Mouse (Mus musculus): ENCODE measurements at regions not wholly inside any gene's neighbourhood (a gene's known extent, or its start where the extent isn't known, plus 50 kb on each side); places are given as distances from the start of the nearest gene placed in this dataset.
"Not testable (repeated sequence)": the region's sequence is repeated elsewhere in the genome, so short reads cannot be mapped to it uniquely, and the experiment has no call there.

GRCm38 (mm10) chr2:147989616-147990015, 57.2 kb downstream of the Foxa2 start:
- no peak for DNase-seq (ENCODE audit: low spot score)

- peak; percentile 14 for DNase-seq (ENCODE audit: low spot score)
These were observed 58.2 kb downstream of the Foxa2 start for GRCm38 (mm10) chr2:147988586-147988985.

DNA sequence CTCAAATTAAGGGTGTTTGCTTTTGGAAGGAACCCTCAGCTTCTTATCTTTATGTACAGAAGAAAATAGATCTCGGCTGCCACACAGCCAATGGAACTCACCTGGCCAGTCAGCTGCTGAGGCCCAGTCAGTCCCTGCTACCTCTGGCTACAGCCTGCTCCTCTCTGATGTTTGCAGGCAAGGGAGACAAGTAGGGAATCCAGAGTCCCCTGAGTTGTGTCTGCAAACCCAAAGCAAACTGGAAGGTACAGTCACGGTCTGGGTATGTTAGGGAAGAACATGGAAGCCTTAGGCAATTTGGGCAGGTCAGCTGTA, 61.6 kb downstream of the Foxa2 start:
- no peak for DNase-seq (ENCODE audit: low spot score)

- DNase-seq (ENCODE audit: low spot score): peak; percentile 81
These were observed 62.1 kb downstream of the Foxa2 start for GRCm38 (mm10) chr2:147984547-147985260.

DNA sequence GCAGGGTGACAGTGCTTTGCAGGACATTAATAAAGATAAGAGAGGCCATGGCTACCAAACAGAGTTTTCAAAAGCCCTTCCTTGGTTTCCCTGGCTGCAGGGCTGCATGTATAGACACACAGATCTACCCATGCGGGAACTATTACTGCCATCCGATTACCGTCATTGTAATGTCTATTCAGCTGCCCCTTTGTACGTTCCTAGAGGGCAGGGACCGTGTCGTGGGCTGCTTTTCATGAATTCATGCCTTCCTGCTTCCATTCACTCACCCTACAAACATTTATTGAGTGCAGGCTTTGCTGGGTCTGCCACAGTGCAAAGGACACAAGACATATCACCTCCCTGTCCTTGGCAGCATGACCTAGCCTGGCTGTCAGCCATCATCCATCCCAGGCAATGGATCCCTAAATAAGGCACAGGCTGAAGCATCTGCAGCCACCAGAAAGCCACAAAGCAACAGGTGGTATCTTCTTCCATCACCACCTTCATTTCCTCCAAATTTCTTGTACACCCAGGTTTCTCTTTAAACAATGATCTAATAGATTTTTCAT, 65.8 kb downstream of the Foxa2 start:
- peak; percentile 24 for DNase-seq (ENCODE audit: low spot score)

GRCm38 (mm10) chr2:147980408-147980807, 66.4 kb downstream of the Foxa2 start:
- DNase-seq (ENCODE audit: low spot score): no peak

DNA sequence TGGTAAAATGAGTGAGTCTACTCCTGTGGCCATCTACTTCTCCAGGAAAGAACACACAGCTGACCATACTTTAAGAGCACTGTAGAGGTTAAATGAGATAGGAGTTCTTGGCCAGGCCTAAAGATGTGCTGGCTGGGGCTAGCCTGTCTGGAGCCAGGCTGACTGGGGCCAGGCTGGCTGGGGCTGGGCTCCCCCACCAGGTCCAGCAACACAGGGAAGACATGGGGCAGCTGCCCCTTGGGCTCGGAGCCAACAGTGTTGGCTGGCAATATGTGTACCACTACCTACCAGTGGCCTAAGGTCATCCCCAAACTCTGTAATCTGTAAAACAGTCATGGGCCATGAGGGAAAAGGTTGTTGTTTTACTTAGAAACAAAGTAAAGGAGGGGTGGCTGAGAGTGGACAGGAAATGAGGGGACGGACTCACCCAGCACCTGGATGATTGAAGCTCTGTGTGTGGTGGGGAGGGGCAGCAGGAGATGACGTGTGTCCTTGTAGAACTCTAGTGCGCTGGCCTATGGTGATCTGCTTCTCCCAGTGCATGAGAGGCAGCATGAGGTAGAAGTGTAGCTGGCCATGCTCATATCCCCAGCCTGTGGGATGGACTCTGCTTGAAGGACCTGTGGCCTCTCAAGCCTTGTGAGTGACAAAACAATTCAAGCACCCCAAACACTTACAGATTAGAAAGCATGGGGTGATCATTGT, 67.0 kb downstream of the Foxa2 start:
- no peak for DNase-seq (ENCODE audit: low spot score)

GRCm38 (mm10) chr2:147979001-147979400, 67.8 kb downstream of the Foxa2 start:
- DNase-seq (ENCODE audit: low spot score): no peak

GRCm38 (mm10) chr2:147974776-147975175, 72.0 kb downstream of the Foxa2 start:
- DNase-seq (ENCODE audit: low spot score): no peak

DNA sequence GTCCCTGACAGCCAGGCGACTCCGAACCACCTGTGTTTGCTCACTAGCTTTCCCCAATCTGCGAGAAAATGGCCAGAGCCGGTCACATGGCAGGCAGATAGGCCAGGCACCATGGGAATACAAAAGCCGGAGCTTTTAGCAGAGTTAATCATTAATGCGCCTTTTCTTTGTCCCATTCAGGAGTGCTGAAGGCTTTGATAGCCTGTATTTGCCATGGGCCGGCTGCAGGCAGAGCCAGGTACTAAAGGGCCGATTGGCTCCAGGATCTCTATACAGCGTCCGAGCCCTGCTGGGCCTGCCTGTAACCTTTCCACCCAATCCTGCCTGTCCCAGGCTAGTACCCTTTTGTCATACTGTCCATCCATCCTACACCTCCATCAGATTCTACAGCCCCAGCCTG, 78.1 kb downstream of the Foxa2 start:
- peak; percentile 84 for DNase-seq (ENCODE audit: low spot score)

- no peak for DNase-seq (ENCODE audit: low spot score)
These were observed 78.8 kb downstream of the Foxa2 start for GRCm38 (mm10) chr2:147967829-147968529.

GRCm38 (mm10) chr2:147963284-147963683, 83.5 kb downstream of the Foxa2 start:
- not testable (repeated sequence) for DNase-seq (ENCODE audit: low spot score)

DNA sequence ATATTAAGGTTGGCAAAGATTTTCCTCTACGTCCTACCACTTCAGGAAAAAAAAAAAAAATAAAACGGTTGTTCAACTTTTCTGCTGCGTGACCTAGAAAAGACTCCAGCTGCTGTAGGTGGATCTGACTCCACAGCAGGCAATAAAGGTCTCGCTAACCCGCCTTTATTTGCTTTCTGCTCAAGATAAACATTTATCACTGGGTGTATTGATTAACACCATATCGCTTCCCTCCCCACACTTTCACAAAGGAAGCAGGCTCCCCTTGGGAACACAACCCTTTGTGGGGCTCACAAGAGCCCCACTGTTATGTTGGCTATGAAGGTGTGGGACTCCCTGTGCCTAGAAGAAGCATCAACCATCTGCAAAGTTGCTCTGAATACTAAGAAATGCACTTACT, 85.1 kb downstream of the Foxa2 start:
- DNase-seq (ENCODE audit: low spot score): no peak

- DNase-seq (ENCODE audit: low spot score): no peak
These were observed 92.6 kb downstream of the Foxa2 start for GRCm38 (mm10) chr2:147954183-147954582.

GRCm38 (mm10) chr2:147951233-147951632, 95.5 kb downstream of the Foxa2 start:
- no peak for DNase-seq (ENCODE audit: low spot score)

DNA sequence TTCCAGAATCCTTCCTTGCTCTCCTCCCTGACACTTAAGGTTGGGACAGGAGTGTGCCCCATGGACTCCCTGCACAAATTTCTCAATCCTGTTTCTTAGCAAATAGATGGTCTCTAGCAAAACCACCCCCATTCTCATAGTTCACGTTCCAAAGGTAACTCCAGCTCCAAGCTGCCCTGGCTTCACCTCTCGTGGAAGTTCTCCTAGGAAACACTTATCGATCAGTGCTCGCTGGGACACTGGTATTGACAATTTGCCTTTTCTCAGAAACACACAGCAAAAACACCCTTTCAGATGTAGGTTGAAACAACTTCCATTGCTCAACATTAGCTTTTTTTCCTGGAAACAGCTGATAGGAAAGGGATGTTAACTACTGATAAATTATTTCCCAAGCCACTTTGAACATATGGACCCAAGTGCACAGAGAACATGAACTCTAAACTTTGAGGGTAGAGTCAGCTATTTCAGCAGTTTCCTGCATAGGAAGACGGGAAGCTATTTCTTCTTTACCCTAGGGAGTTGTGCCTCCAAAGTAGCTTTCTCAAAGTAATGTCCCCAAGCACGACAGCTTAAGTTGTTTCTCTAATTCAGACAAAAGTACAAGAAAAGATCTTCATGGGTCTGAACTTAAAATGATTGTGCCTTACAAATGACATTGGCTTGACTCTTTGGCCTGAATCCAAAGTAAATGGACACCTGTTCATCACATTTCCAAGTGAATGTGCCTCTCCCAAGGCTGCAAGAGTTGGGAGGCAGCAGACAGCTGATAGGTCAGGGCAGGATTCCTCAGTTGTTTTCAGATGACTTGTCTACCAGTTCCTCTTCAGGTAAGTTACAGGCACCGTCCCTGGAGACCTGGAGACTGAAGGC, 102.4 kb downstream of the Foxa2 start:
- peak; percentile 83 for DNase-seq (ENCODE audit: low spot score)

DNA sequence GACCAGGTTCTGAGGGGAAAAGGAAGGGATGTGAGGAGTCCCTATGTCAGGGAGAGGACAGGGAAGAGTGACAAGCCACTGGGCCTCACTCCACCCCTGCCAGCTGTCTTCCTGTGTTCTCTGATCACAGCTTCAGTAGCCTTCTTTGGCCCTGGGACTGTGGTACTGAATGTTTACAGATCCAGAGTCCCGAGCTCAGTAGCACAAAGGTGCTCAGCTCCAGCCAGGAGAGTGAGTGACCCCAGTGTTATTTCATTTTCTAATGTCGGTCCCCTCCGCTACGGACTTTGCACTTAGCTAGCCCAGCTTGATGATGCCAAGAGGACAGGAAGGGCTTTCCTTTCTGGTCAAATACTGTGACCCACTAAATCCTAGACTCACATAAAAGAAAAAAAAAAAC, 104.2 kb downstream of the Foxa2 start:
- peak; percentile 63 for DNase-seq (ENCODE audit: low spot score)

DNA sequence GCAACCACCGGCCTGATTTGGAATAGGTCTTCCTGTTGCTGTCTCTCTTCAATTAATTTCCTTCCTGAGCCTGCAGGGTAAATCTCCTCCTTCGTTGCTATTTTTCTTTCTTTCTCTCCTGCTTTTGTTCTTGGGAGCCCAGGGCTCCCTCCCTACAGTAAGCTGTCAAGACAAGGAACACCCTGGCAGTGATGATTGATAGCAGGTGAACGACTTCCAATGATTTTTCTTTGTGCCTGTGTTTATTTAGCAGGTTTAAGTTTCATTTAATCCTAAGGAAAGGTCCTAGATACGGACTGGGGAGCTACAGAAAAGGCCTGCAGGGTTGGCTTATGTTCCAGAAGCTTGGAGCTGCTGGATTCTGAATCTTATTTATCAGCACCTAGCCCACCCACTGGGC, 105.5 kb downstream of the Foxa2 start:
- DNase-seq (ENCODE audit: low spot score): no peak

DNA sequence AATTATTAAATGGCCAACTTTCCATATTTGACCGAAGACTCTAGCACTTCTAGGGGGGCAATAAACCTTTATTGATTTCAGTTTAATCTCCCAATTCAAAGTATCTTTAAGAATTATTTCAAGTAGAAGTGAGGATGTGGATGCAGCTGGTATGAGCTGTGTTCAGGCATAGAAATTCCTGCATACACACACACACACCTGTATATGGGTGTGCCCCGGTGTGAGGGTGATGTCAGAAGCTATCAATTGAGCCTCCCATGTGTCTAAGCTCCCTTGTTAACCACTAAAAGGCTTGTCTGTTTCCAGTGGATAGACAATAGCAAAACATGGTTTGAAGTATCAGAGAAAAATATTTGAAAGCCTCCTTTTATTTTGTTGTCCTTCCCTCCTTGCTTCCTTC, 114.3 kb downstream of the Foxa2 start:
- no peak for DNase-seq (ENCODE audit: low spot score)

GRCm38 (mm10) chr2:147929031-147929711, 117.6 kb downstream of the Foxa2 start:
- DNase-seq (ENCODE audit: low spot score): no peak

Measured in yolk sac, embryonic 10.5 days (tissue).